Mouse (Mus musculus): ENCODE results near the gene Hoxd9.

Hoxd9 gene

GRCm38 (mm10) chr2:74732513-74733316, 35.2 kb downstream of the Hoxd9 start:
- no peak for DNase-seq (ENCODE audit: low spot score in 2 of 2)

- DNase-seq (ENCODE audit: low spot score in 2 of 2) = no peak
These were observed 35.8 kb downstream of the Hoxd9 start for GRCm38 (mm10) chr2:74733317-74733661.

GRCm38 (mm10) chr2:74733765-74734164, 36.2 kb downstream of the Hoxd9 start:
- DNase-seq (ENCODE audit: low spot score in 2 of 2) = no peak

GRCm38 (mm10) chr2:74734451-74734850, 36.9 kb downstream of the Hoxd9 start:
- DNase-seq (ENCODE audit: low spot score in 2 of 2) = no peak

- DNase-seq (ENCODE audit: low spot score in 2 of 2) = no peak
These were observed 37.7 kb downstream of the Hoxd9 start for GRCm38 (mm10) chr2:74734996-74735811.

- DNase-seq (ENCODE audit: low spot score in 2 of 2) = no peak
These were observed 38.5 kb downstream of the Hoxd9 start for GRCm38 (mm10) chr2:74735851-74736687.

- DNase-seq (ENCODE audit: low spot score in 2 of 2) = no peak
These were observed 39.4 kb downstream of the Hoxd9 start for GRCm38 (mm10) chr2:74736688-74737577.

- no peak for DNase-seq (ENCODE audit: low spot score in 2 of 2)
These were observed 40.1 kb downstream of the Hoxd9 start for GRCm38 (mm10) chr2:74737578-74738070.

- DNase-seq (ENCODE audit: low spot score in 2 of 2) = no peak
These were observed 41.3 kb downstream of the Hoxd9 start for GRCm38 (mm10) chr2:74738623-74739475.

- DNase-seq (ENCODE audit: low spot score in 2 of 2) = no peak
These were observed 41.9 kb downstream of the Hoxd9 start for GRCm38 (mm10) chr2:74739476-74739800.

- DNase-seq (ENCODE audit: low spot score in 2 of 2) = no peak
These were observed 42.3 kb downstream of the Hoxd9 start for GRCm38 (mm10) chr2:74739869-74740268.

GRCm38 (mm10) chr2:74740311-74741091, 43.0 kb downstream of the Hoxd9 start:
- no peak for DNase-seq (ENCODE audit: low spot score in 2 of 2)

- DNase-seq (ENCODE audit: low spot score in 2 of 2) = no peak
These were observed 43.9 kb downstream of the Hoxd9 start for GRCm38 (mm10) chr2:74741252-74741978.

GRCm38 (mm10) chr2:74741979-74742277, 44.4 kb downstream of the Hoxd9 start:
- no peak for DNase-seq (ENCODE audit: low spot score in 2 of 2)

- DNase-seq (ENCODE audit: low spot score in 2 of 2) = no peak
These were observed 48.2 kb downstream of the Hoxd9 start for GRCm38 (mm10) chr2:74745540-74746297.

GRCm38 (mm10) chr2:74746298-74746921, 48.9 kb downstream of the Hoxd9 start:
- DNase-seq (ENCODE audit: low spot score in 2 of 2) = no peak

- no peak for DNase-seq (ENCODE audit: low spot score in 2 of 2)
These were observed 49.5 kb downstream of the Hoxd9 start for GRCm38 (mm10) chr2:74747006-74747405.
